Mouse (Mus musculus) ES-E14 (cell line): ENCODE data around the gene Tmem101. TPM values are rescaled to one million over a fixed set of nuclear protein-coding genes. Genes with fewer than 3 reads are reported as not detected.
A peak's percentile ranks its signal among the peaks of the same experiment; 100 is the strongest.

ENCODE experiments used
- DNase-seq: peaks from one replicate; pipeline ENCODE4 v3.0.0-alpha.2; 2013; ENCODE audit warnings: low read depth, low spot score
- H3K27ac ChIP-seq: 2 replicates; pipeline ENCODE4 v1.5.1; 2012; ENCODE audit warnings: low read depth, mild to moderate bottlenecking, low read length, moderate library complexity, mixed read lengths; ENCODE audit not compliant: poor library complexity, insufficient read depth, severe bottlenecking
- H3K36me3 ChIP-seq: 2 replicates; pipeline ENCODE4 v1.6.1; 2012; ENCODE audit warnings: mild to moderate bottlenecking, low read length, moderate library complexity, mixed read lengths; ENCODE audit not compliant: control insufficient read depth, poor library complexity, insufficient read depth, severe bottlenecking
- H3K4me1 ChIP-seq, 2 experiments: fragments of 150-350 bp in 1 of 2; sonication (generic) in 1 of 2; 2 replicates each; pipeline ENCODE4 v1.6.1; 2012; ENCODE audit warnings: low read length in 2 of 2, mild to moderate bottlenecking in 1 of 2, mixed read lengths in 1 of 2; ENCODE audit not compliant: control insufficient read depth in 2 of 2, insufficient read depth in 2 of 2, poor library complexity in 1 of 2
- H3K4me3 ChIP-seq, 2 experiments: fragments of 150-350 bp in 1 of 2; sonication (generic) in 1 of 2; 2 replicates each; pipeline ENCODE4 v1.5.1; 2012; ENCODE audit warnings: low read length in 2 of 2, low read depth in 1 of 2, mild to moderate bottlenecking in 1 of 2, mixed read lengths in 1 of 2; ENCODE audit not compliant: insufficient read depth in 1 of 2, poor library complexity in 1 of 2, severe bottlenecking in 1 of 2
- H3K9ac ChIP-seq: 2 replicates; pipeline ENCODE4 v1.6.1; 2012; ENCODE audit warnings: low read depth, mild to moderate bottlenecking, low read length, mixed read lengths; ENCODE audit not compliant: poor library complexity, insufficient read depth, severe bottlenecking
- H3K9me3 ChIP-seq: fragments of 150-350 bp; sonication (generic); 2 replicates; pipeline ENCODE4 v1.6.1; 2012; ENCODE audit warnings: low read depth, mild to moderate bottlenecking, low read length; ENCODE audit not compliant: control insufficient read depth, insufficient read depth
- CHD2 ChIP-seq: IDR thresholded peaks from 2 replicates; pipeline ENCODE4 v1.6.1; 2014; ENCODE audit warnings: mild to moderate bottlenecking, low read depth, low read length, inconsistent platforms
- HCFC1 ChIP-seq: IDR thresholded peaks from 2 replicates; pipeline ENCODE4 v1.6.1; 2012; ENCODE audit warnings: low read length, inconsistent platforms, borderline replicate concordance; ENCODE audit not compliant: insufficient read depth
- MAFK ChIP-seq: IDR thresholded peaks from 2 replicates; pipeline ENCODE4 v1.6.1; 2014; ENCODE audit warnings: mild to moderate bottlenecking, low read depth, low read length, inconsistent platforms; ENCODE audit not compliant: insufficient read depth
- ZC3H11A ChIP-seq: IDR thresholded peaks from 2 replicates; pipeline ENCODE4 v1.6.1; 2012; ENCODE audit warnings: low read depth, mild to moderate bottlenecking, inconsistent platforms, low read length, borderline replicate concordance
- ZNF384 ChIP-seq: IDR thresholded peaks from 2 replicates; pipeline ENCODE4 v1.6.1; 2012; ENCODE audit warnings: low read depth, low read length, inconsistent platforms
- in situ Hi-C, 2 experiments: fragments of 600-800 bp; cut with MboI; formaldehyde crosslinking; loops; one replicate each; pipeline ENCODE4 v1.15.1; 2025; ENCODE audit warnings: low sequenced_read_pairs in 2 of 2, inconsistent platforms in 1 of 2; ENCODE audit not compliant: unreplicated experiment in 2 of 2
- total RNA-seq: library from RNA; depleted of rRNA; stranded (reverse); fragments of 300-350 nt; gene quantifications from 2 replicates; pipeline ENCODE4 v1.2.3, GENCODE M21; 2012

Tmem101 gene
- total RNA-seq, 1 experiment, result 75.3 TPM

DNA sequence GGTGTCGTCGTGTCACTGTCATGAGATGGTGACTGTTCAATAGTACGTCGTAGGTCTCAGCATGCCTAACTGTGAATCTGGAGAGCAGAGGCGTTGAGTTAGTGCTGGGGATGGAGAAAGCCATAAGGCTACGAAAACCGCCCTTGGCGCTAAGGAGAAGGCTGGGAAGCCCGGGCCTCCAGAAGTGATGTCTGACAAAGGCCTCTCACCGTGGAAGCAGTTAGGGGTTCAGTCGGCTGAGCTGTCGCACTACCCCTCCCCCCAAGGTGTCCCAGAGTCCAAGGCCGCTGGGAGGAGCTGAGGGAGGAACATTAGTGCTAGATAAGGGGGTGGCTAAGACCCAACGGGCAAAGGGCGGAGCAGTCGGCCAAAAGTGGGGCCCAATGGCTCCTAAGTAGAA lies 10.2 kb downstream of the Tmem101 start:
- no peak overlapping the region for H3K9ac ChIP-seq
- DNase-seq, result no peak

DNA sequence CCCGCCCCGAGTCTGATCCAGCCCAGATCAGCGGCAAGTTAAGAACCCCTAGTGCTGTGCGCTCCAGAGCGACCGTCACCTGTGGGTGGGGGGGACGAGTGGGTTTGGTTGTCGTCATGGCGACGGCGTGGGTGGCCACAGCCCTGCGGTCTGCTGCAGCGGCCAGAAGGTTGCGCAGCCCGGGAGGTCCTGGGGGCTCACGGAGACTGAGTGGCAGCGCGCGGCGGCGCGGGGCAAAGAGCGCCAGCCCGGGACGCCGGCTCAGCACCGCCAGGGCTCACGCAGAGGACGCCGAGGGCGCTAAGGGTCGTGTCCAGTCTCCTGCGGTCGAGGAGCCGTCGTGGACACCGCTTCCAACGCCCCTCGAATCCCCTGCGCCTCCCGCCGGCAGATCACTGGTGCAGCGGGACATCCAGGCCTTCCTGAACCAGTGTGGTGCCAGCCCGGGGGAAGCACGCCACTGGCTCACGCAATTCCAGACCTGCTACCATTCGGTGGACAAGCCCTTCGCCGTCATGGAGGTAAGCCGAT lies 10.7 kb downstream of the Tmem101 start, which contains the start of gene Nags:
TSS of gene Nags (plus strand) at position 43 of the 531 bp plus-strand sequence.
- H3K4me1 ChIP-seq, result peaks cover 2 to 8% of the 10 kb centered on the region in 2 experiments; a peak in 3 of 4 replicates
- no peaks in the 10 kb centered on the region for H3K9me3 ChIP-seq
- H3K4me3 ChIP-seq, result peak within 1 kb of the TSS; percentile 57 to 61
- H3K27ac ChIP-seq, result no peak within 1 kb of the TSS
- H3K9ac ChIP-seq, result 0 out of 2 replicates have a peak within 1 kb of the TSS, but pooled peaks have one; percentile 22
- TF ChIP-seq CHD2 (no peak), ZC3H11A (no peak), HCFC1 (no peak), MAFK (no peak), ZNF384 (no peak)
- no peaks in the 10 kb centered on the region for H3K36me3 ChIP-seq
- in situ Hi-C loops, result no loop called here
- DNase-seq, result no peak

More for the DNA sequence above, 10.2 kb downstream of the Tmem101 start:
- no peak for TF ChIP-seq ZNF384
- TF ChIP-seq HCFC1, result no peak
- TF ChIP-seq MAFK, result no peak
- no peak for TF ChIP-seq ZC3H11A
- TF ChIP-seq CHD2, result no peak
- in situ Hi-C loops, result no loop called here
- Histone ChIP-seq H3K9me3 (no peaks in the 10 kb centered on the region), H3K27ac (no peak overlapping the region), H3K4me3 (peak overlapping the region; percentile 57 to 61), H3K36me3 (no peaks in the 10 kb centered on the region), H3K4me1 (peaks cover 2 to 8% of the 10 kb centered on the region in 2 experiments; a peak in 3 of 4 replicates)

DNA sequence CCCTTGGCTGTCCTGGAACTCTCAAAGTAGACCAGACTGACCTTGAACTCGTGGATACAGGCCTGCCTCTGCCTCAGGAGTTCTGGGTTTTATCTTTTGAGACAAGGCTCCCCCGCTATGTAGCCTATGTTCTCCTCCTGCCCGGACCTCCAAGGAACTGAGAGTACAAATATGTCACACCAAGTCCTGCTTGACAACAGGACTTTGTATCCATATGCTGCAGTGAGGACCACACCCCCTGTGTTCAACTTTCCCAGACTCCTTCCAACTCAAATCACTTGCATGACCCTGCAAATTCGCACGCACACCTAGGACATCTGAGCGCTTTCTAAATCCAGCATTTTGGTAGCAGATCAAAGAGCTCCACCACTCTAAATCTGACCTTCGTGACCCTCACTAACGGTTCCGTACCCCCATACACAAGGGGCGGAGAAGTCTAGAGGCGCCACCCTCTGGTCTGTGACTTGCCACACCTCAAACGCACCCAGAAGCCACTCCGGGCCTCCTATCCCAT lies 11.2 kb downstream of the Tmem101 start:
- H3K27ac ChIP-seq, result no peak overlapping the region
- no peak for DNase-seq
- 0 out of 2 replicates have a peak overlapping the region, but pooled peaks have one; percentile 22 for H3K9ac ChIP-seq

DNA sequence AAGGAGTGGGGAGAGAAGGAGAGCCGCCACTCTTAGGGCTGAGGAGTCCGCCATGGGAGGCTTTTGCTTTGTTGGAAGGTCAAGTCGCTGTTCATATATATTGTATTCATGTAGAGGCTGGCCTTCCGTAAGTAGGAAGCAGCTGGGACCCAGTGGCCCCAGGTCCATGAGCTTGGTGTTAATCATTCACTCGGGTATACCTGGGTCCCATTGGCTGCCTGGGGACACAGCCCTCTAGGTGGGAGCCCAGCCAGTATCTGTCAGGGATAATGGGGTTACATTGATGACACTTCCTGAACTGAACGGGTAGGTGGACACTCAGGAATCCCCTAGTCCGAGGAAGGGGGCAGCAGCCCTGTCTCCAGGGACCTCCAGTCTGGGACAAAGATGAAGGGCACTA lies 13.8 kb downstream of the Tmem101 start:
- no peaks in the 10 kb centered on the region for H3K9me3 ChIP-seq
- H3K36me3 ChIP-seq, result no peaks in the 10 kb centered on the region
- no peak for TF ChIP-seq MAFK
- TF ChIP-seq ZNF384, result no peak
- TF ChIP-seq HCFC1, result no peak
- no peak for TF ChIP-seq ZC3H11A
- TF ChIP-seq CHD2, result no peak
- in situ Hi-C loops, result no loop called here
- no peak overlapping the region for H3K27ac ChIP-seq
- peaks cover 2 to 8% of the 10 kb centered on the region in 2 experiments; a peak in 3 of 4 replicates for H3K4me1 ChIP-seq
- DNase-seq, result no peak
- H3K4me3 ChIP-seq, result no peak overlapping the region
- H3K9ac ChIP-seq, result no peak overlapping the region

More for the DNA sequence above, 11.2 kb downstream of the Tmem101 start:
- Histone ChIP-seq H3K36me3 (no peaks in the 10 kb centered on the region), H3K9me3 (no peaks in the 10 kb centered on the region), H3K4me1 (peaks cover 2 to 8% of the 10 kb centered on the region in 2 experiments; a peak in 3 of 4 replicates), H3K4me3 (peak overlapping the region; percentile 57 to 61)
- in situ Hi-C loops, result no loop called here
- no peak for TF ChIP-seq ZNF384
- TF ChIP-seq ZC3H11A, result no peak

DNA sequence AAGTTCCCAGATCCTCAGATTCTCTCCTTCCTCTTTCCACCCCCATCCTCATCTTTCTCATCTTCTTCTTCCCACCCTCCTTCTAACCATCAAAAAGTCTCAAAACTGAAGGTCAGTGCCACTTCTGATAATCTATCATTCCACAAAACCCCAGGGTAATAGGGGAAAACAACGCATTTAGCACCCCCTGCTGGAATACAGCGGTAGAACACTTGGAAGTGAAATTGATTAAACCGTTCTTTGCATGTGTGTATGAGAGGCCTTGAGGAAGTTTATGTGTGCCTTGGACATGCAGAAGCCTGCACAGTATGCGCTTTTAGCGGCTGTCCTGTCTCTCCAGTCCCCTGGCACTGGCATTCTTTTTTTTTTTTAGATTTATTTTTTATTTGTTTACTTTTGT lies 15.7 kb downstream of the Tmem101 start:
- H3K36me3 ChIP-seq, result no peaks in the 10 kb centered on the region
- H3K9me3 ChIP-seq, result no peaks in the 10 kb centered on the region
- TF ChIP-seq CHD2 (no peak), MAFK (no peak), HCFC1 (no peak), ZNF384 (no peak), ZC3H11A (no peak)
- no peak overlapping the region for H3K9ac ChIP-seq
- peak; percentile 71 for DNase-seq
- no peaks in the 10 kb centered on the region; a peak in 1 of 4 replicates for H3K4me1 ChIP-seq
- in situ Hi-C loops, result no loop called here
- H3K27ac ChIP-seq, result no peak overlapping the region
- H3K4me3 ChIP-seq, result no peak overlapping the region
